Comparison of ENCODE assay signal across 11 mouse cellular contexts in the genomic region with DNA sequence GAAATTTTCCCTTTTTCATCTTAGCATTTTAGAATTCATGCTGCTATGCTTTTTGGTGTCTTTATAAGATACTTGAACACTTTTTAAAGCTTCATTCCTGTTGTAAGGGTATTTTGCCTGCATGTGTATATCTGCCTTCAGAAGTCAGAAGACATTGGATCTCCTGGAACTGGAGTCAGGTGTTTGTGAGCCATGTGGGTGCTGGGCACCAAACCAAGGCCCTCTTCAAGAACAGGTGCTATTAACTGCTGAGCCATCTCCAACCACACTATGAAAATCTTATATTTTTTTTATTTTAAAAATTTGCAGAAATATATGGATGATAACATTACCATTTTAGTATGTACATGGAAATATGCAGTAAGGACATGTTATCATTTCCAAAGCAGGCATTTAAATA. TPM values are rescaled to one million over a fixed set of nuclear protein-coding genes. Genes with fewer than 3 reads are reported as not detected.
DNase-seq lines count a peak whose midpoint lies in the region; ATAC-seq lines count a peak whose summit lies in the region.
"Had no signal": no experiment of that assay in that cellular context is flagged by ENCODE, and none has a peak within 500 bp of the region (broad histone marks: within the 10 kb centered on the region; RNA-seq: fewer than 3 reads in every experiment).

No protein-coding gene starts in this region.

- H3K4me1 ChIP-seq in lung, embryonic 15.5 days, result peaks cover 14% of the 10 kb centered on the region; the same call in 1 of the 2 replicates
- H3K4me1 ChIP-seq in limb, embryonic 10.5 days, result peaks cover 8% of the 10 kb centered on the region; the same call in 1 of the 2 replicates

- H3K36me3 ChIP-seq in lung, embryonic 15.5 days, result peaks cover 11% of the 10 kb centered on the region; the same call in 1 of the 2 replicates
- peaks cover 45% of the 10 kb centered on the region for H3K36me3 ChIP-seq in limb, embryonic 10.5 days

- H3K9me3 ChIP-seq in lung, embryonic 15.5 days, result no peaks in the 10 kb centered on the region
- H3K9me3 ChIP-seq in limb, embryonic 10.5 days (replicated peaks), result no peaks in the 10 kb centered on the region
- H3K9me3 ChIP-seq: megakaryocyte, embryonic 14.5 days had no signal

- H3K4me2 ChIP-seq in lung, embryonic 15.5 days, result peak overlapping the region; percentile 26; the same call in 1 of the 2 replicates

- peak; percentile 61 for DNase-seq in gastrocnemius, adult 18-20 months (ENCODE audit: low spot score)
- DNase-seq in gastrocnemius, postnatal 36 days, result no peak
- no peak for DNase-seq in lung, postnatal 4 days
- no peak for DNase-seq in limb, embryonic 10.5 days (ENCODE audit: low spot score)
- DNase-seq in skeletal muscle tissue, adult 2 months (ENCODE audit: low read depth, low spot score), result peak; percentile 66
- no peak for DNase-seq in urinary bladder, postnatal 25 days (ENCODE audit: low spot score)
- DNase-seq in thymus, postnatal 0 days (ENCODE audit: low spot score), result no peak

- no peaks in the 10 kb centered on the region for H3K27me3 ChIP-seq in lung, embryonic 15.5 days
- no peaks in the 10 kb centered on the region for H3K27me3 ChIP-seq in limb, embryonic 10.5 days (ENCODE audit: low read depth, poor library complexity, severe bottlenecking)
- H3K27me3 ChIP-seq: megakaryocyte, embryonic 14.5 days; Patski had no signal

- H3K27ac ChIP-seq in lung, embryonic 15.5 days, result no peak overlapping the region
- no peak overlapping the region for H3K27ac ChIP-seq in limb, embryonic 10.5 days

- H3K4me3 ChIP-seq in lung, embryonic 15.5 days, result peak overlapping the region; percentile 16; the same call in 1 of the 2 replicates
- peak overlapping the region; percentile 92 for H3K4me3 ChIP-seq in limb, embryonic 10.5 days

- no peak overlapping the region for H3K9ac ChIP-seq in lung, embryonic 15.5 days

- intact Hi-C loops in gastrocnemius, postnatal 36 days (cut with DNase I), result no loop called here

- ATAC-seq in lung, embryonic 15.5 days (ENCODE audit: borderline replicate concordance, extremely low read depth, low FRiP score, low TSS enrichment), result no peak
- ATAC-seq: Patski had no signal

RNA-seq across cellular contexts. Expression of gene Tia1, which starts 2.3 kb away (rescaled TPM):
- 10 to 100 TPM; 19.2 to 20.9 TPM for total RNA-seq in gastrocnemius, adult 18-20 months (2021)
- total RNA-seq in gastrocnemius, postnatal 36 days (2021), result 10 to 100 TPM; 18.9 to 20.1 TPM
- polyA plus RNA-seq in lung, embryonic 15.5 days (2015; fragmentation: Nextera tagmentation; extraction: Ambion mirVana), result 179 and 191 TPM in 2 replicates
- 174 and 235 TPM in 2 replicates for polyA plus RNA-seq in limb, embryonic 10.5 days (2016; fragmentation: Nextera tagmentation; extraction: Ambion mirVana)
- 170 and 184 TPM in 2 replicates for polyA plus RNA-seq in thymus, postnatal 0 days (2015; fragmentation: Nextera tagmentation; extraction: Ambion mirVana)

RNA-seq across cellular contexts. Expression of gene Pcyox1, which starts 9.4 kb away (rescaled TPM):
- total RNA-seq in gastrocnemius, adult 18-20 months (2021), result 10 to 100 TPM; 50.6 to 54.0 TPM
- total RNA-seq in gastrocnemius, postnatal 36 days (2021), result 10 to 100 TPM; 53.1 to 54.2 TPM
- polyA plus RNA-seq in lung, embryonic 15.5 days (2015; fragmentation: Nextera tagmentation; extraction: Ambion mirVana), result 80.9 and 82.2 TPM in 2 replicates
- polyA plus RNA-seq in limb, embryonic 10.5 days (2016; fragmentation: Nextera tagmentation; extraction: Ambion mirVana), result 50.6 and 59.5 TPM in 2 replicates
- 28.8 and 32.8 TPM in 2 replicates for polyA plus RNA-seq in thymus, postnatal 0 days (2015; fragmentation: Nextera tagmentation; extraction: Ambion mirVana)

RNA-seq across cellular contexts. Expression of gene Gm44790, which starts 20.2 kb away (rescaled TPM):
- total RNA-seq in gastrocnemius, adult 18-20 months (2021), result not detected
- total RNA-seq in gastrocnemius, postnatal 36 days (2021), result 1 to 10 TPM in 1 of 2 experiments, not detected in 1; 1.2 TPM
- polyA plus RNA-seq in lung, embryonic 15.5 days (2015; fragmentation: Nextera tagmentation; extraction: Ambion mirVana), result 1.3 TPM in 1 of 2 replicates, not detected in the other
- not detected in 2 replicates for polyA plus RNA-seq in limb, embryonic 10.5 days (2016; fragmentation: Nextera tagmentation; extraction: Ambion mirVana)
- polyA plus RNA-seq in thymus, postnatal 0 days (2015; fragmentation: Nextera tagmentation; extraction: Ambion mirVana), result 0.25 and 0.31 TPM in 2 replicates
- total RNA-seq: left cerebral cortex, postnatal 36 days had no signal

RNA-seq across cellular contexts. Expression of gene C87436, which starts 31.9 kb away (rescaled TPM):
- 1 to 10 TPM; 9.2 to 10.0 TPM for total RNA-seq in gastrocnemius, adult 18-20 months (2021)
- total RNA-seq in gastrocnemius, postnatal 36 days (2021), result 1 to 10 TPM; 6.1 to 7.8 TPM
- polyA plus RNA-seq in lung, embryonic 15.5 days (2015; fragmentation: Nextera tagmentation; extraction: Ambion mirVana), result 20.9 and 22.1 TPM in 2 replicates
- polyA plus RNA-seq in limb, embryonic 10.5 days (2016; fragmentation: Nextera tagmentation; extraction: Ambion mirVana), result 23.9 and 25.2 TPM in 2 replicates
- polyA plus RNA-seq in thymus, postnatal 0 days (2015; fragmentation: Nextera tagmentation; extraction: Ambion mirVana), result 29.8 and 30.8 TPM in 2 replicates

RNA-seq across cellular contexts. Expression of gene Snrpg, which starts 35.2 kb away (rescaled TPM):
- 10 to 100 TPM; 27.9 to 31.6 TPM for total RNA-seq in gastrocnemius, adult 18-20 months (2021)
- 10 to 100 TPM; 23.0 to 26.7 TPM for total RNA-seq in gastrocnemius, postnatal 36 days (2021)
- polyA plus RNA-seq in lung, embryonic 15.5 days (2015; fragmentation: Nextera tagmentation; extraction: Ambion mirVana), result 556 and 637 TPM in 2 replicates
- 932 and 987 TPM in 2 replicates for polyA plus RNA-seq in limb, embryonic 10.5 days (2016; fragmentation: Nextera tagmentation; extraction: Ambion mirVana)
- polyA plus RNA-seq in thymus, postnatal 0 days (2015; fragmentation: Nextera tagmentation; extraction: Ambion mirVana), result 649 and 709 TPM in 2 replicates

Comparison
In these comparisons a context has a peak if more than half of its experiments do, and no peak if none do; other contexts are left out.
1. DNase-seq: peak in gastrocnemius, adult 18-20 months (single experiment) and skeletal muscle tissue, adult 2 months (single experiment); none in gastrocnemius, postnatal 36 days (0 of 2), lung, postnatal 4 days (0 of 2), limb, embryonic 10.5 days (single experiment), urinary bladder, postnatal 25 days (single experiment) and thymus, postnatal 0 days (single experiment).